Mouse (Mus musculus): Measurements from ENCODE around the gene Dpyd. TPM values are rescaled to one million over a fixed set of nuclear protein-coding genes. Genes with fewer than 3 reads are reported as not detected.

Gene Dpyd
- polyA plus RNA-seq (2017; shearing (Covaris generic)) = 0.21 TPM

DNA sequence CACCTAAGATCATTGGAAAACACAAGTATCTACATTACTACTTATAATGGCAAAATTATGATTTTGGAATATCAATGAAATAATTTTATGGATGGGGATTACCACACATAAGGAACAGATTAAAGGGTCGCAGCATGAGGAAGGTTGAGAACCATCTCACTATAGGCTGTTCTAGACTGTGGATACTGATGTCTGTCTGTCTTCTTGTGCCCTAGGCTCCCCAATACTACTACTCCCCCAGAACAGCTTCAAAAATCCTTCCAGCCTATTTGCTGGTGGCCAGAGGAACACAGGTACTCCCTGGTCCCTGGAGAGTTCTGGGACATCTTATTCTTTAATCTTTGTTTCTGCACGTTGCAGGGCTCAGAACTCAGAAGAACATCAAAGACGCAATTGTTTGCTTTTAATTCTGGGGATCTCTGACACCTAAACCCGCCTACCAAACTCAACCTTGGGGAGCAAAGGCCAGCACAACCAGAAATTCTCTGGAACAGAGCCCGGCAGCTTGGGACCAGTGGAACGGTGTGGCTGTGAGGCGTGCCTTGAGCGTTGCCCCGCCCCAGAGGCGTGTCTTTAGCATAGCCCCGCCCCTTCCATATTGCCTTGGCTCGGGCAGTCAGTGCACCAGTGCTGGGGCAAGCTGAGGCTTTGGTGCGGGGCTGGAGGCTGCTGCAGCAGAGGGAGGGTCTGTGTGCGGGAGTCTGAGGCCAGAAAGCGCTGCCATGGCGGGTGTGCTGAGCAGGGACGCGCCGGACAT, at the start of gene Dpyd:
TSS of gene Dpyd (plus strand) at position 576 of the 757 bp plus-strand sequence.

Measured in effector memory CD4-positive, alpha-beta T cell, adult 7 months (primary cell).